In genomic region chr6:127841326-127841725, GRCm38 (mm10) we compare ENCODE assay signal across 19 mouse cellular contexts.
DNase-seq lines count a peak whose midpoint lies in the region; ATAC-seq lines count a peak whose summit lies in the region.
"Had no signal": no experiment of that assay in that cellular context is flagged by ENCODE, and none has a peak within 500 bp of the region (broad histone marks: within the 10 kb centered on the region; RNA-seq: fewer than 3 reads in every experiment).

No protein-coding gene starts in this region.

- DNase-seq in cerebellum, postnatal 10 days, result peak; percentile 36 to 54
- DNase-seq in cerebellum, adult 18-20 months, result no peak
- DNase-seq in frontal cortex, postnatal 14 days (ENCODE audit: low spot score in 2 of 2), result no peak
- peak; percentile 16 for DNase-seq in brain, adult 2 months (ENCODE audit: low read depth, low spot score)
- DNase-seq: adrenal gland, adult 8-10 months; adrenal gland, postnatal 14 days; adrenal gland, postnatal 36 days; B cell, adult 2 months; cerebellum, adult 11 months; cerebellum, adult 8-10 months; cerebellum, adult 9-11 months; cerebellum, postnatal 36 days; embryo, embryonic 11 days had no signal

- ATAC-seq in frontal cortex, adult (ENCODE audit: low TSS enrichment), result peak; percentile 34; the same call in 1 of the 2 replicates
- ATAC-seq: activated CD4-positive, CD25-positive, alpha-beta regulatory T cell, adult 4 months; CD4-positive, CD25-positive, alpha-beta regulatory T cell, adult 4 months; forebrain, embryonic 14.5 days; forebrain, embryonic 16.5 days; Patski had no signal

Comparison
In these comparisons a context has a peak if more than half of its experiments do, and no peak if none do; other contexts are left out.
1. DNase-seq: peak in cerebellum, postnatal 10 days (2 of 2) and brain, adult 2 months (single experiment); none in cerebellum, adult 18-20 months (0 of 2) and frontal cortex, postnatal 14 days (0 of 2).